In genomic region chr11:80324636-80325035, GRCm38 (mm10) we compare ENCODE assay signal across 24 mouse cellular contexts.
"Had no signal": no experiment of that assay in that cellular context is flagged by ENCODE, and none has a peak within 500 bp of the region (broad histone marks: within the 10 kb centered on the region; RNA-seq: fewer than 3 reads in every experiment).

No protein-coding gene starts in this region.

- H3K4me1 ChIP-seq: heart, embryonic 10.5 days; heart, embryonic 12.5 days; intestine, embryonic 15.5 days; limb, embryonic 13.5 days; limb, embryonic 15.5 days; liver, embryonic 12.5 days had no signal

- DNase-seq: gastrocnemius, postnatal 14 days; gastrocnemius, postnatal 36 days; heart, adult 18-20 months; heart, postnatal 10 days; heart, postnatal 4 days; kidney, adult 18-20 months; kidney, adult 8-10 months; kidney, postnatal 10 days; kidney, postnatal 25 days; kidney, postnatal 4 days; left cerebral cortex, postnatal 4 days had no signal

- H3K27ac ChIP-seq: heart, embryonic 10.5 days; hindbrain, embryonic 12.5 days; hindbrain, embryonic 14.5 days; intestine, embryonic 15.5 days; layer of hippocampus, adult 2 months; limb, embryonic 13.5 days; limb, embryonic 15.5 days; liver, embryonic 12.5 days; liver, embryonic 14.5 days had no signal

- ATAC-seq: hindbrain, embryonic 16.5 days; inflammation-experienced regulatory T-cells, adult 6 months; intestine, embryonic 15.5 days; intestine, postnatal 0 days; liver, embryonic 12.5 days had no signal

- H3K4me3 ChIP-seq: heart, embryonic 10.5 days; heart, embryonic 12.5 days; hindbrain, embryonic 12.5 days; intestine, embryonic 15.5 days; layer of hippocampus, adult 2 months; limb, embryonic 13.5 days; limb, embryonic 15.5 days; liver, embryonic 12.5 days had no signal

- H3K9me3 ChIP-seq: heart, embryonic 10.5 days; heart, embryonic 12.5 days; hindbrain, embryonic 12.5 days; intestine, embryonic 15.5 days; limb, embryonic 13.5 days; limb, embryonic 15.5 days; liver, embryonic 12.5 days had no signal

- H3K27me3 ChIP-seq: hindbrain, embryonic 12.5 days; intestine, embryonic 15.5 days; limb, embryonic 13.5 days; limb, embryonic 15.5 days had no signal

- H3K36me3 ChIP-seq: heart, embryonic 10.5 days; heart, embryonic 12.5 days; intestine, embryonic 15.5 days; limb, embryonic 13.5 days; limb, embryonic 15.5 days; liver, embryonic 12.5 days had no signal

- H3K9ac ChIP-seq: heart, embryonic 12.5 days; hindbrain, embryonic 12.5 days; hindbrain, embryonic 14.5 days; intestine, embryonic 15.5 days; limb, embryonic 13.5 days; limb, embryonic 15.5 days; liver, embryonic 12.5 days; liver, embryonic 14.5 days had no signal

- H3K4me2 ChIP-seq: heart, embryonic 12.5 days; hindbrain, embryonic 12.5 days; hindbrain, embryonic 14.5 days; intestine, embryonic 15.5 days; limb, embryonic 13.5 days; limb, embryonic 15.5 days; liver, embryonic 12.5 days had no signal
